Mouse (Mus musculus) brain, embryonic 14.5 days (tissue): ENCODE measurements around the gene Cbarp.

Experiments used
- CTCF ChIP-seq: fragments of 200-500 bp; IDR thresholded peaks from 2 replicates; pipeline ENCODE4 v1.5.1; 2012; ENCODE audit warnings: inconsistent platforms, mild to moderate bottlenecking, moderate library complexity, borderline replicate concordance; ENCODE audit not compliant: insufficient read depth, insufficient read length; ENCODE audit errors: extremely low read depth
- POLR2A ChIP-seq: fragments of 200-500 bp; IDR thresholded peaks from 2 replicates; pipeline ENCODE4 v1.6.1; 2012; ENCODE audit warnings: mild to moderate bottlenecking, inconsistent platforms, borderline replicate concordance; ENCODE audit not compliant: poor library complexity, insufficient read depth, insufficient read length, severe bottlenecking; ENCODE audit errors: extremely low read depth

DNA sequence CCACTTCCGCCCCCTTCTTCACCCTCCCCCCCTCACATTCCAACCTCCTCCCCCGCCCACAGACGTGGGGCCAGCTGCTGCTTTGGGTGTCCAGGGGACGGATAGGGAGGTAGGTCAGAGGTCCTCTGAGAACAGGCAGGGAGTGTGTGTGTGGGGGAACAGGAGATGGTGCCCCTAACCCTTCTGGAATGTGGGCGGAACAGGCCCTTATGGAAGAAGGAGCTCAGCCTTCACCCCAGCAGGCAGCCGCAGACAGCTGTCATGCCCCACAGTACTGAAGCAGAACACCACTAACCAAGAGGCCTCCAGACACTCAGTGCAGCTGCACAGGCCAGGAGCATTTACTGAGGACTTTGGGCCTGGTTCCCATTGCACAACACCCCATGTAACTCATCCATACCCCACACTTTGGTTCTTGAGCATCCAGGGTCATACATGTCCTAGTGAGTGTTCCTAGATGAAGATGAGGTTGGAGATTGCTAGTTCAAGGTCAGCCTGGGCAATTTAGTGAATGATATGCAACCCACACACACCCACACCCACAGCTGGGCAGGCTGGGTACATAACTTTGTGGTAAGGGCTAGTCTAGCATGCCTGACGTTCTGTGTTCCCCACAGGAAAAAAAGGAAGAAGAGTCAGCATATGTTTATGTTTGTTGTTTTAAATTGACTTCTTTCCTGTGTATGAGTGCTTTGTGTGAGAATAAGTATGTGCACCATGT, 21.0 kb upstream of the Cbarp start:
- TF ChIP-seq CTCF (no peak), POLR2A (no peak)
